Mouse (Mus musculus) MEL (cell line): Measurements from ENCODE around the gene Diexf. TPM values are rescaled to one million over a fixed set of nuclear protein-coding genes. Genes with fewer than 3 reads are reported as not detected.

Experiments
- DNase-seq: peaks from one replicate; pipeline ENCODE4 v3.0.0; 2011; ENCODE audit warnings: low read depth, low spot score
- H3K27ac ChIP-seq: 2 replicates; pipeline ENCODE4 v1.5.1; 2012; ENCODE audit warnings: low read depth, mild to moderate bottlenecking, control low read depth, low read length, moderate library complexity; ENCODE audit not compliant: control insufficient read depth
- H3K27me3 ChIP-seq, 2 experiments: fragments of 150-350 bp in 1 of 2; sonication (generic) in 1 of 2; 2 replicates each; pipeline ENCODE4 v1.6.1; 2012; ENCODE audit warnings: low read length in 2 of 2, mild to moderate bottlenecking in 2 of 2, improper control_type of control experiment in 1 of 2, moderate library complexity in 1 of 2; ENCODE audit not compliant: insufficient read depth in 2 of 2, control insufficient read depth in 1 of 2
- H3K36me3 ChIP-seq, 2 experiments: 2 replicates each; pipeline ENCODE4 v1.6.1; 2012 to 2014; ENCODE audit warnings: low read length in 2 of 2, improper control_type of control experiment in 1 of 2, inconsistent platforms in 1 of 2, mild to moderate bottlenecking in 1 of 2; ENCODE audit not compliant: insufficient read depth in 2 of 2, control insufficient read depth in 1 of 2
- H3K4me1 ChIP-seq, 2 experiments: fragments of 150-350 bp in 1 of 2; sonication (generic) in 1 of 2; 2 replicates each; pipeline ENCODE4 v1.6.1; 2012; ENCODE audit warnings: low read length in 2 of 2, improper control_type of control experiment in 1 of 2, mild to moderate bottlenecking in 1 of 2; ENCODE audit not compliant: insufficient read depth in 2 of 2, control insufficient read depth in 1 of 2
- H3K4me3 ChIP-seq, 2 experiments: fragments of 150-350 bp in 1 of 2; sonication (generic) in 1 of 2; 2 replicates each; pipeline ENCODE4 v1.5.1; 2012; ENCODE audit warnings: low read depth in 2 of 2, low read length in 2 of 2, mild to moderate bottlenecking in 2 of 2, moderate library complexity in 2 of 2, control low read depth in 1 of 2, improper control_type of control experiment in 1 of 2; ENCODE audit not compliant: control insufficient read depth in 1 of 2, insufficient read depth in 1 of 2
- H3K79me2 ChIP-seq: 2 replicates; pipeline ENCODE4 v1.6.1; 2012; ENCODE audit warnings: mild to moderate bottlenecking, low read length, moderate library complexity; ENCODE audit not compliant: control insufficient read depth, poor library complexity, insufficient read depth
- H3K9ac ChIP-seq: 2 replicates; pipeline ENCODE4 v1.6.1; 2012; ENCODE audit warnings: low read depth, mild to moderate bottlenecking, control low read depth, low read length, moderate library complexity; ENCODE audit not compliant: control insufficient read depth, poor library complexity, severe bottlenecking
- H3K9me3 ChIP-seq: fragments of 150-350 bp; sonication (generic); replicated peaks from 2 replicates; pipeline ENCODE4 v1.6.1; 2012; ENCODE audit warnings: mild to moderate bottlenecking, low read length, improper control_type of control experiment, moderate library complexity; ENCODE audit not compliant: insufficient read depth
- CHD2 ChIP-seq: IDR thresholded peaks from 2 replicates; pipeline ENCODE4 v1.6.1; 2011; ENCODE audit warnings: low read length, improper control_type of control experiment
- CTCF ChIP-seq, 3 experiments: IDR thresholded peaks in 2 of 3; conservative IDR thresholded peaks in 1 of 3; 2 replicates each; pipeline ENCODE4 v1.5.1; 2011 to 2012; ENCODE audit warnings: low read length in 3 of 3, low read depth in 2 of 3, mild to moderate bottlenecking in 2 of 3, improper control_type of control experiment in 1 of 3, inconsistent platforms in 1 of 3, mixed read lengths in 1 of 3, moderate library complexity in 1 of 3; ENCODE audit not compliant: control insufficient read depth in 1 of 3, insufficient read depth in 1 of 3, poor library complexity in 1 of 3, severe bottlenecking in 1 of 3
- ETS1 ChIP-seq: IDR thresholded peaks from 2 replicates; pipeline ENCODE4 v1.6.1; 2012; ENCODE audit warnings: low read depth, mild to moderate bottlenecking, inconsistent platforms, low read length, improper control_type of control experiment, moderate library complexity
- GABPA ChIP-seq: IDR thresholded peaks from 2 replicates; pipeline ENCODE4 v1.6.1; 2012; ENCODE audit warnings: low read depth, mild to moderate bottlenecking, inconsistent platforms, low read length, improper control_type of control experiment, moderate library complexity
- GATA1 ChIP-seq: IDR thresholded peaks from 2 replicates; pipeline ENCODE4 v1.6.1; 2011; ENCODE audit warnings: low read depth, low read length, improper control_type of control experiment
- JUND ChIP-seq: IDR thresholded peaks from 2 replicates; pipeline ENCODE4 v1.6.1; 2011; ENCODE audit warnings: low read depth, mild to moderate bottlenecking, improper control_type of control experiment, low read length
- KAT2A ChIP-seq: conservative IDR thresholded peaks from 2 replicates; pipeline ENCODE4 v1.6.1; 2012; ENCODE audit warnings: low read depth, low read length, improper control_type of control experiment, inconsistent platforms
- MAX ChIP-seq: IDR thresholded peaks from 2 replicates; pipeline ENCODE4 v1.6.1; 2011; ENCODE audit warnings: low read length, improper control_type of control experiment
- MAZ ChIP-seq: IDR thresholded peaks from 2 replicates; pipeline ENCODE4 v1.6.1; 2012; ENCODE audit warnings: low read depth, mild to moderate bottlenecking, inconsistent platforms, low read length, improper control_type of control experiment
- MXI1 ChIP-seq: IDR thresholded peaks from 2 replicates; pipeline ENCODE4 v1.6.1; 2011; ENCODE audit warnings: mild to moderate bottlenecking, low read depth, low read length, improper control_type of control experiment
- MYB ChIP-seq: IDR thresholded peaks from 2 replicates; pipeline ENCODE4 v1.6.1; 2011; ENCODE audit warnings: mild to moderate bottlenecking, low read depth, low read length, improper control_type of control experiment
- MYC ChIP-seq: IDR thresholded peaks from 2 replicates; pipeline ENCODE4 v1.6.1; 2011; ENCODE audit warnings: low read depth, mild to moderate bottlenecking, low read length, improper control_type of control experiment, moderate library complexity
- NELFE ChIP-seq: IDR thresholded peaks from 2 replicates; pipeline ENCODE4 v1.6.1; 2011; ENCODE audit warnings: low read depth, low read length, improper control_type of control experiment
- POLR2A ChIP-seq, 2 experiments: IDR thresholded peaks; 2 replicates each; pipeline ENCODE4 v1.6.1; 2011 to 2012; ENCODE audit warnings: low read length in 2 of 2, mild to moderate bottlenecking in 2 of 2, control low read depth in 1 of 2, improper control_type of control experiment in 1 of 2, low read depth in 1 of 2, moderate library complexity in 1 of 2; ENCODE audit not compliant: control insufficient read depth in 1 of 2, insufficient read depth in 1 of 2, poor library complexity in 1 of 2
- polyA plus RNA-seq, 2 experiments: library from polyadenylated mRNA; stranded (reverse) in 1 of 2; unstranded in 1 of 2; fragments of >175 nt in 1 of 2; fragments of >200 nt in 1 of 2; gene quantifications; 2 replicates each; pipeline versions ENCODE4 v1.2.1 to v1.2.4; 2012; ENCODE audit warnings: low replicate concordance in 2 of 2, low read depth in 1 of 2; ENCODE audit not compliant: insufficient read length in 2 of 2, insufficient read depth in 1 of 2, missing spikeins in 1 of 2
- total RNA-seq: library from RNA; depleted of rRNA; stranded (reverse); fragments of 300-350 nt; gene quantifications from 2 replicates; pipeline ENCODE4 v1.2.3, GENCODE M21; 2012; rRNA removed

Diexf gene
- total and polyA plus RNA-seq, 3 experiments = 20.6 to 45.4 TPM; not detected in 1

- Histone ChIP-seq H3K36me3 (no peaks in the 10 kb centered on the region), H3K27me3 (no peaks in the 10 kb centered on the region; a peak in 1 of 4 replicates), H3K4me3 (no peak overlapping the region), H3K27ac (no peak overlapping the region), H3K4me1 (no peaks in the 10 kb centered on the region), H3K9me3 (no peaks in the 10 kb centered on the region), H3K9ac (no peak overlapping the region), H3K79me2 (no peaks in the 10 kb centered on the region)
- no peak for TF ChIP-seq ETS1
- no peak for TF ChIP-seq KAT2A
- no peak for TF ChIP-seq MAX
- TF ChIP-seq MAZ = no peak
- TF ChIP-seq JUND = no peak
- TF ChIP-seq MYB = no peak
- no peak for TF ChIP-seq NELFE
- TF ChIP-seq GABPA = no peak
- no peak for TF ChIP-seq POLR2A (IDR thresholded peaks at IDR 0.05; ENCODE audit: control insufficient read depth in 1 of 2, insufficient read depth in 1 of 2, low read depth in 1 of 2, low read length in 2 of 2, poor library complexity in 1 of 2)
- no peak for TF ChIP-seq CTCF (IDR thresholded peaks at IDR 0.05 in 2 of 3, conservative IDR thresholded peaks at IDR 0.05 in 1 of 3; ENCODE audit: control insufficient read depth in 1 of 3, insufficient read depth in 1 of 3, low read depth in 2 of 3, low read length in 3 of 3, poor library complexity in 1 of 3, severe bottlenecking in 1 of 3)
- no peak for TF ChIP-seq CHD2
- TF ChIP-seq GATA1 = no peak
- no peak for TF ChIP-seq MYC
- no peak for TF ChIP-seq MXI1
- DNase-seq = no peak
These were observed 87.2 kb downstream of the Diexf start for GRCm38 (mm10) chr1:193042760-193043295.

Other genes starting within 250 kb of the Diexf start
- 1.3 and 1.8 TPM in 2 replicates for gene Syt14, start 94.5 kb downstream of the Diexf start, total RNA-seq
- 1 to 10 TPM in 1 of 2 experiments, not detected in 1; 2.4 TPM for gene Syt14, start 94.5 kb downstream of the Diexf start, polyA plus RNA-seq
- 0.03 and 0.15 TPM in 2 replicates for gene Irf6, start 22.8 kb upstream of the Diexf start, total RNA-seq
- under 1 TPM in 1 of 2 experiments, not detected in 1; 0.19 TPM for gene Irf6, start 22.8 kb upstream of the Diexf start, polyA plus RNA-seq
- gene A130010J15Rik, start 37.8 kb upstream of the Diexf start, total RNA-seq = 12.5 and 13.2 TPM in 2 replicates
- 1 to 10 TPM in 1 of 2 experiments, not detected in 1; 5.8 TPM for gene A130010J15Rik, start 37.8 kb upstream of the Diexf start, polyA plus RNA-seq
- 5.2 and 7.2 TPM in 2 replicates for gene Traf3ip3, start 71.4 kb upstream of the Diexf start, total RNA-seq
- 1 to 10 TPM in 1 of 2 experiments, not detected in 1; 9.7 TPM for gene Traf3ip3, start 71.4 kb upstream of the Diexf start, polyA plus RNA-seq
- gene Lamb3, start 77.4 kb upstream of the Diexf start, total RNA-seq = 0.35 TPM in 1 of 2 replicates, not detected in the other
- under 1 TPM in 1 of 2 experiments, not detected in 1; 0.03 TPM for gene Lamb3, start 77.4 kb upstream of the Diexf start, polyA plus RNA-seq
- gene Hsd11b1, start 133.8 kb upstream of the Diexf start, total RNA-seq = not detected in 2 replicates
- not detected for gene Hsd11b1, start 133.8 kb upstream of the Diexf start, polyA plus RNA-seq
- not detected in 2 replicates for gene G0s2, start 142.9 kb upstream of the Diexf start, total RNA-seq
- gene G0s2, start 142.9 kb upstream of the Diexf start, polyA plus RNA-seq = not detected
- gene Camk1g, start 240.0 kb upstream of the Diexf start, total RNA-seq = not detected in 2 replicates
- not detected for gene Camk1g, start 240.0 kb upstream of the Diexf start, polyA plus RNA-seq